Mouse (Mus musculus) common myeloid progenitor, adult 5-6 weeks (primary cell): ENCODE measurements around the gene Kcnj9. TPM values are rescaled to one million over a fixed set of nuclear protein-coding genes. Genes with fewer than 3 reads are reported as not detected.

Source experiments
- ATAC-seq: replicated peaks from 2 replicates; pipeline ENCODE4 v1.8.0; 2016; ENCODE audit warnings: low read depth, mild to moderate bottlenecking, moderate TSS enrichment, inconsistent platforms; ENCODE audit not compliant: poor library complexity, severe bottlenecking
- total RNA-seq: library from RNA; stranded (forward); fragments of 200-1000, 187-1606 nt; gene quantifications from 2 replicates; pipeline ENCODE4 v1.2.3, GENCODE M21; 2017

The Kcnj9 gene
- total RNA-seq, 1 experiment from 2014 or later, result not detected

GRCm38 (mm10) chr1:172337411-172338185 lies 8.5 kb upstream of the Kcnj9 start:
- no peak for ATAC-seq

DNA sequence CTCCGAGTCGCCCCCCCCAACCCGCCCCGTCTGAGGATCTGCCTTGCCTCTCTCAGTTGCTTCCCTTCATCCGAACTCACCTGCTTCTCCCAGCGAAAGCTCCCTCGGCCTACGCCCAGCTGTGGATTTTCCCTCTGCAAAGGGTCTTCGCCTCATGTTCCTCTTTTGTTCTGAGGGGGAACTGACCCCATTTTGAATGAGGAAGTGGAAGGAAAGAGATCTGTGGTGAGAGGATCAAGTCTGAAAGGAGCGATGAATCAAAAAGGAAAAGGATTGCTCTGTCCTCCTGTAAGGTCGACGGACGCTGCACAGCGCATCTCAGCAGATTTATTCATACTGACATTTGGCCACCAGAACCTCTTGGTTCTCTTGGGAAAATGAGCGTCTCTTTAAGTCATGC lies 6.7 kb upstream of the Kcnj9 start:
- peak; percentile 61 for ATAC-seq

DNA sequence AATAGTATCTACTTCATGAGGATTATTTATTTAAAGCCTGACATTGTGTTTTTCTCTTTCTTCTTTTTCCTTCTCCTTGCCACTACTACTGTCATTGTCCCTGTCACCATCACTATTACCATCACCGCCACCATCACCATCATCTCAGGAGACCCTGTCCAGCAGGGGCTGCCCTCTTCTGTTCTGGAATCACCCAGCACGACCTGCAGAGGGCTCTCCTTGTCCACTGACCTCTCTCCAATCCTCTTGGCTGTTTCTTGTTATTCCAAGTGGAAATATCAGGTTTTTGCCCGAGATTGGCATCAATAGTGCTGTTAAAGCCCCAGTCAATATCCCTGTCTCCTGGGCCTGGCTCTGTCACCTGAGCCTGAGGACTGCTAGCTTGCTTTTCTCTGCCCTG lies 4.4 kb upstream of the Kcnj9 start:
- no peak for ATAC-seq

GRCm38 (mm10) chr1:172332925-172333324 lies 3.8 kb upstream of the Kcnj9 start:
- ATAC-seq, result no peak

GRCm38 (mm10) chr1:172331422-172331947 lies 2.4 kb upstream of the Kcnj9 start:
- ATAC-seq, result peak; percentile 64

- ATAC-seq, result no peak
These were observed 498 bp upstream of the Kcnj9 start for GRCm38 (mm10) chr1:172329616-172330015.

- ATAC-seq, result no peak
These were observed 657 bp downstream of the Kcnj9 start for GRCm38 (mm10) chr1:172328461-172328860.

- ATAC-seq, result no peak
These were observed 1.1 kb downstream of the Kcnj9 start for GRCm38 (mm10) chr1:172328041-172328440.

DNA sequence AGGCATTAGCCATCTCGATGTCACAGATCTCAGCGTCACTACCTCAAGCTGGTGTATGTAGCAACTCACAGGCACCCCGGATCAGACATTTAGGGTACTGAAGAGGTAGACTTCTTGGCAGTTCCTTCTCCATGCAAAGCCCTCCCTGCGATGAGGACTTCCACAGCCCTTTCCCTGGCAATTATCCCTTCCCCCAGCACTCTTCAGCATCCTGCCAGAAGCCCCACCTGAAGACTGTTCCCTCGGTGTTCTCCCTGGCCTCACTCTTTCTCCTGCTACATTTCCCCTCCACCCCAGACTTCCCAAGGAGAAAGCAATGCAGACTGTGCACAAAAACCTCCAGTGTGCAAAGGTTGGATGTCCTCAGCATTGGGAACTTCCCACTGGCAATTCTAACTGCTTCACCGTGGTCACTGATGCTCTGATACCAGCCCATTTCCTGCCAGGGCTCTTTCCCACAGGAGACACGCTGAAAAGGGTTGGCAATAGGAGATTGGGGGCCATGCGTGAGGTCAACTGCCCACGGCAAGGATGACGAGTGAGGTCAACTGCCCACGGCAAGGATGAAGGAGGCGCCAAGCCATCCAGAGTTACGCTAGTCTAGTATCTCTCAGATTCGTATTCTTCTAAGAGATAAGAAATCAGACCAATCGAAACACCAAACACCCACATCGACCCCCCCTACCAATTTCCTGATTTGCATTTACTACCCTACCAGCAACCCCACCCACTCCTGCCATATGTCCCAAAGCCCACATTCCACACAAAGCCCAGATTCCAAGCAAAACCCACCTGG lies 1.7 kb downstream of the Kcnj9 start:
- no peak for ATAC-seq

- no peak for ATAC-seq
These were observed 2.4 kb downstream of the Kcnj9 start for GRCm38 (mm10) chr1:172326684-172327083.

- peak; percentile 62 for ATAC-seq
These were observed 3.2 kb downstream of the Kcnj9 start for GRCm38 (mm10) chr1:172325680-172326535.

GRCm38 (mm10) chr1:172324725-172325124 lies 4.4 kb downstream of the Kcnj9 start:
- ATAC-seq, result peak; percentile 81

DNA sequence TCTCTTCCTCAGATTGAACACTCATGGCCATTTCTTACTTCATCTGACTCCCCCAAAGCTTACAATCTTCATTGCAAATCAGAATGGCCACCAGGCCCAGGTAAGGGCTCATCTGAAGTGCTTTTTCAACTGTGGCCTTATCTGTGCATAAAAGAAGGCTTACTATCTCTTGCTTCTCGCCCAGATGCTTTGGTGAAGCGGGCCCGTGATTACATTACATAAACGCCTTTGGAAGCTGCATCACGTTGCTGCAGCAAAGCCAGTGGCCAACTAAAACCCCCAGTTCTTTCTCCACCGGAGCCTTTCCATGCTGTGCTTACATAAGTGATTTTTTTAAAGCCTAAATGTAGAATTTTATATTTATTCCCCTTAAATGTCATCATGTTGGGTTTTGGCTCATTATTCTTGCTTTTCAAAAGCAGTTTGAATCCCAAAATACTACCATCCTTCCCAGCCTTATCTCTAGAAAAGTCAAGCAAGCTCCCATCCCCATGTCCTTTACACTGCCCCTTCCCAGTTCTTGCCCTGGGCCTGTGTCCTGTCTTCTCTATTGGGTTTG lies 5.2 kb downstream of the Kcnj9 start:
- no peak for ATAC-seq

GRCm38 (mm10) chr1:172323298-172323697 lies 5.8 kb downstream of the Kcnj9 start:
- no peak for ATAC-seq

DNA sequence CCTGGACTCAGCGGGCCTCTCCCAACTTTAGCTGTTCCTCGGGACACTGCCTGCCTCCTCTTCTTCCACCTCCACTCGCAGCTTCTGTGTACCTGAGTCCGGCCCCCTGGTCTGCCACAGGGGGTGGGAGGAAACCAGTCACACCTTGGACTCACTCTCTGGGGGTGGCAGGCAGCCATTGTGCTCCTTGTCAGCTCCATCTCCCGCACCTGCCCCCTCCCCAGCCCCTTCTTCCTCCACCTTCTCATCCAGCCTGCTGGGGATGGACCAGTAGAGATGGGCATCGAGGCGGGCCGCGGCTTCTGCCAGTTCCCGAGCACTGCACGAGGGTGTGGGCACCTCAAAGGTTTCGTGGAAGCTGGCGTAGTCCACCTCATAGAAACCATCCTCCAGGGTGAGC lies 6.4 kb downstream of the Kcnj9 start:
- no peak for ATAC-seq

DNA sequence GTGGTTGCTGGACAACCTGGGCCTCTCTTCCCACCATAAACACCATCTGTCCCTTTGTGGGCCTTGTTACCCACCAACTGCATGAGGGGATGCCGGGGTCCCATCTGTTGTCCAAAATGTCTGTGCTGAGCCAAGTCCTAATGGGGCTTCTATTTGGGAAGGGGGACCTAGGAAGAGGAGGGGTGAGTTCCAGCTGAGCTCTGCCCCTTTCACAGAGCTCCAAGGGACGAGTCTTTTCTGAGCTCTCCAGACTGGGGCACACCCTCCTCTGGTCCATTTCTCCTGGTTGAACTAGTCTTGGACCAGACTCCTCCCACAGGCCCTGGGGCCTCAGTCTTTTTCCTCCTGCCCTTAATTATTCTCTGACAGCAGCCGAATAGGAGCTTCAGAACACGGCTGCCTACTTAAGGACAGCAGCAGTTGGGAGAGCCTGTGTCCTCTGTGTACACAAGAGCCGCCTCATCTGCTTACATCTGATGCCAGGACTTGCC lies 9.2 kb downstream of the Kcnj9 start:
- ATAC-seq, result no peak

- ATAC-seq, result no peak
These were observed 9.8 kb downstream of the Kcnj9 start for GRCm38 (mm10) chr1:172319346-172319745.

- ATAC-seq, result no peak
These were observed 10.6 kb downstream of the Kcnj9 start for GRCm38 (mm10) chr1:172318424-172319035.

GRCm38 (mm10) chr1:172317946-172318345 lies 11.2 kb downstream of the Kcnj9 start:
- ATAC-seq, result no peak
